Mouse (Mus musculus) lung, postnatal 0 days (tissue): Measurements from ENCODE around the gene Hist1h3g.
"Not testable (repeated sequence)": the region's sequence is repeated elsewhere in the genome, so short reads cannot be mapped to it uniquely, and the experiment has no call there.

Experiments
- CTCF ChIP-seq: IDR thresholded peaks from 2 replicates; pipeline ENCODE4 v1.5.1; 2016; ENCODE audit warnings: antibody characterized with exemption, mild to moderate bottlenecking
- EP300 ChIP-seq: IDR thresholded peaks from 2 replicates; pipeline ENCODE4 v1.6.1; 2016; ENCODE audit warnings: antibody characterized with exemption, mild to moderate bottlenecking, control low read depth

DNA sequence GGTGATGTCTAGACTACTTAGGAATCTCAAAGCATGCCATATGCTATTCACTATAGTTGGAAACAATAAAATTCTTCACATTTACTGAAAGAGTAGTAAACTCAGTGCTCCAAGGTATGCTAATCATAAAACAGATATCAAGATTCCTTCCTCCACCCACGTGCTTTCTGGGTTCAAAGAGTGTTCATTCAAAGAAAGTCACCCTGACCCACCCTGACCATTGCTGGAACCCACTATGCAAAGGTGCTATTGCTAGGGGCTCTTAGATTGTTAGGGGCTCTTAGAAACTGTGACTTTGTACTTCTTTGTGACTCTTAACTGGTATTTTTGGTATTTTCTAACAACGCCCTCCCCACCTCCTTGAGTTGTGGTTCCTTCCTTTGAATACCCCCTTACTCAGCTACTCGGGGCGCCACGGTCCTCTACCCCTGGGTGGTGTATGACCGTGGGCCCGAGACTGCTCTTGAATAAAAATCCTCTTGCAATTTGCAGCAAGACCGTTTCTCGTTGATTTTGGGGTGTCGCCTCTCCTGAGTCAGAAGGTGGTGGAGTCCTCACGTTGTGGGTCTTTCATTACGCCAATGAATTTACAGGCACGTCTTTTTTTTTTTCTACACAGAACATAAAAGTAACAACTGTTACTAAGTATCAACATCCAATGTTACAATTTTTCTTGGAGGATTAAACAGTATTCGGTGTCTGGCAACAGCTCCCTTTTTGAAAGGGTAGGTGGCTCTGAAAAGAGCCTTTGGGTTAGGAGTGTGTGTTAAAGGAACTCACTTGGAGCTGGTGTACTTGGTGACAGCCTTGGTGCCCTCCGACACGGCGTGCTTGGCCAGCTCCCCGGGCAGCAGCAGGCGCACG, 38.0 kb downstream of the Hist1h3g start:
- TF ChIP-seq CTCF, EP300: not testable (repeated sequence)
